Mouse (Mus musculus) adrenal gland (tissue): ENCODE data around the gene Pum1.

Experiments
- intact Hi-C: fragments of 180-260 bp; cut with DNase I; formaldehyde crosslinking; loops from one replicate; pipeline ENCODE4 v1.15.1; 2025

Gene Pum1

GRCm38 (mm10) chr4:130722607-130723006, 59.5 kb downstream of the Pum1 start:
- intact Hi-C loops = no loop called here

GRCm38 (mm10) chr4:130726118-130726517, 63.0 kb downstream of the Pum1 start:
- intact Hi-C loops = no loop called here

GRCm38 (mm10) chr4:130735957-130736356, 72.8 kb downstream of the Pum1 start:
- intact Hi-C loops = no loop called here

- intact Hi-C loops = no loop called here
These were observed 75.4 kb downstream of the Pum1 start for GRCm38 (mm10) chr4:130738527-130738926.

- intact Hi-C loops = no loop called here
These were observed 80.9 kb downstream of the Pum1 start for GRCm38 (mm10) chr4:130744058-130744457.

GRCm38 (mm10) chr4:130745561-130746306, 82.6 kb downstream of the Pum1 start:
- intact Hi-C loops = no loop called here

- intact Hi-C loops = no loop called here
These were observed 86.4 kb downstream of the Pum1 start for GRCm38 (mm10) chr4:130749566-130749965.

GRCm38 (mm10) chr4:130751966-130752365, 88.8 kb downstream of the Pum1 start:
- intact Hi-C loops = no loop called here

- intact Hi-C loops = no loop called here
These were observed 89.5 kb downstream of the Pum1 start for GRCm38 (mm10) chr4:130752591-130752990.

- intact Hi-C loops = no loop called here
These were observed 90.6 kb downstream of the Pum1 start for GRCm38 (mm10) chr4:130753755-130754154.

GRCm38 (mm10) chr4:130754776-130755175, 91.7 kb downstream of the Pum1 start:
- intact Hi-C loops = no loop called here

- intact Hi-C loops = no loop called here
These were observed 96.8 kb downstream of the Pum1 start for GRCm38 (mm10) chr4:130759875-130760274.

GRCm38 (mm10) chr4:130761809-130762208, 98.7 kb downstream of the Pum1 start:
- intact Hi-C loops = no loop called here

- intact Hi-C loops = no loop called here
These were observed 102.5 kb downstream of the Pum1 start for GRCm38 (mm10) chr4:130765399-130766160.

- intact Hi-C loops = no loop called here
These were observed 103.3 kb downstream of the Pum1 start for GRCm38 (mm10) chr4:130766387-130766786.

- intact Hi-C loops = no loop called here
These were observed 103.8 kb downstream of the Pum1 start for GRCm38 (mm10) chr4:130766926-130767325.

GRCm38 (mm10) chr4:130773899-130774298, 110.8 kb downstream of the Pum1 start:
- intact Hi-C loops = no loop called here

- intact Hi-C loops = no loop called here
These were observed 111.7 kb downstream of the Pum1 start for GRCm38 (mm10) chr4:130774822-130775221.

GRCm38 (mm10) chr4:130777647-130778046, 114.5 kb downstream of the Pum1 start:
- intact Hi-C loops = no loop called here

GRCm38 (mm10) chr4:130779037-130779436, 115.9 kb downstream of the Pum1 start:
- intact Hi-C loops = no loop called here

- intact Hi-C loops = no loop called here
These were observed 119.4 kb downstream of the Pum1 start for GRCm38 (mm10) chr4:130782492-130782891.

GRCm38 (mm10) chr4:130784755-130785154, 121.6 kb downstream of the Pum1 start:
- intact Hi-C loops = loop anchor here (5.0 kb wide), 1 partner anchor 158 kb away; the partner anchor contains the start of gene Matn1
